Mouse (Mus musculus) frontal cortex, adult (tissue): Measurements from ENCODE around the gene Galp.
A peak's percentile ranks its signal among the peaks of the same experiment; 100 is the strongest.
"Not testable (repeated sequence)": the region's sequence is repeated elsewhere in the genome, so short reads cannot be mapped to it uniquely, and the experiment has no call there.

ENCODE experiments used
- ATAC-seq: cut with Nextera tagmentation; 2 replicates; pipeline ENCODE4 v1.9.2; 2017; ENCODE audit warnings: mild to moderate bottlenecking, moderate library complexity, mixed read lengths; ENCODE audit not compliant: low TSS enrichment

Galp gene

DNA sequence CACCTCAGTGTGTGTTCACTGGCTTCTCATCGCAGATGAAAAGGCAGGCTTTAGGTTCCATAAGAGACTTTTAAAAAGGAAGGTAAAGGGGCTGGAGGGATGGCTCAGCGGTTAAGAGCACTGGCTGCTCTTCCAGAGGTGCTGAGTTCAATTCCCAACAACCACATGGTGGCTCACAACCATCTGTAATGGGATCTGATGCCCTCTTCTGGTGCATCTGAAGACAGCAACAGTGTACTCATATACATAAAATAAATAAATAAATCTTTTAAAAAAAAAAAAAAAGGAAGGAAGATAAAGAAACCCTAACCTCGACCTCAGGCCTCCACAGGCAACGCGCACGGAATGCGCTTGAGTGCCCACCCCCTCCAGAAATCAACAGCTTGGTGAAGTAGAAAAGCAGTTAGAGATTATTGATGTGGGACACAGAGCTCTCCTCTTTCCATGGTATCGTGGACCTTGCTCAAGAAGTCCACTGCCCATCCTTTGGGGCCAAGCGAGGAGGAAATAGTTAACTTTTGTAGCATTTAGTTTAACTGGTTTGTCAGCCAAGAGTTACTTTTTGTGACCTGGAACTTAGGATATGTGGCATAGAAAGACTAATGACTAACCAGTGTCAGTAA lies 22.4 kb upstream of the Galp start:
- ATAC-seq, result not testable (repeated sequence)

DNA sequence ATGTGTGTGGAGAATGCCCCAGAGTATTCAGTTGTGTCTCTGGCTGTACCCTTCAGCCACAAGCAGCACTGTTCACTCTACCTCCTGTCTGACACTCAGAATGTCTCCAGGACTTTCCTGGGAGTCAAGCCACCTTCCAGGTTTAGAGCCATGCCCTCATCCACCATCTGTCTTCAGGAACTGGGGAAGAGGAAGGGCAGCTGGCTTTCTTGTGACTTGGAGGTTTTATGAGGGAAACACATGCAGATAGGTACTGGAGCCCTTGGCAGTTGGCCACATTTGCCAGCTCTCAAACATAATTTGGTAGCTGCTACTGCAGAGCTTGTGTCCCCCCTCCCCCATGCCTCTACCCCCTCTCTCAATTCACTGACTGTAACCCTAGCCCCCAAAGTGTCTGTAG lies 17.9 kb upstream of the Galp start:
- no peak for ATAC-seq

DNA sequence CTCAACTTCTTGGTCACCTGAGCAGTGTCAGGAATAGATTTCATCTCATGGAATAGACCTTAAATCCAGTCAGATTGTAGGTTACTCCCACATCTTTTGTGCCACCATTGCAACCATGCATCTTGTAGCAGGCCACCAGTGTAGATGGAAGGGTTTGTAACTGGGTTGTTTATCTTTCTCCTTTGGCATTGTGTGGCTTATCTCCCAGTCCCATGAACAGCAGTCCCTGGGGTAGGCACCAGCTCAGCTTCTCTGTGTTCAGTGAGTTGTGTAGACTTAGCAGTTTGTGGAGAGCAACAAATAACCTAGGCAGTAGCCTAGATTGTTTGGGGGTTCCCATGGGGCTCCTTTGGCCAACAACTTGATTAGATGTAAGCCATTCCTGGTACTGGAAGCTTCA lies 14.0 kb upstream of the Galp start:
- no peak for ATAC-seq

DNA sequence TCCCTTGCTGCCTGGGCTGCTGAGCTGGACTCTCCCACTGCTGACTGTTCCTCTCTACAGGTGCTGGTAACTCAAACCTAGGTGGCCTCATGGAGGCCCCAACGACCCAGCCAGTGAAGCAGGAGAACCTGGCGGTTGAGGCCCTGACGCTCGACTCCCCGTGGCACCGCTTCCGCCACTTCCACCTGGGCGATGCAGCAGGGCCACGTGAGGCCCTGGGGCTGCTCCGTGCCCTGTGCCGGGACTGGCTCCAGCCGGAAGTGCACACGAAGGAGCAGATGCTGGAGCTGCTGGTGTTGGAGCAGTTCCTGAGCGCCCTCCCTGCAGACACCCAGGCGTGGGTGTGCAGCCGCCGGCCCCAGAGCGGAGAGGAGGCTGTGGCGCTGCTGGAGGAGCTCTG lies 13.1 kb upstream of the Galp start:
- ATAC-seq, result peak; percentile 80

DNA sequence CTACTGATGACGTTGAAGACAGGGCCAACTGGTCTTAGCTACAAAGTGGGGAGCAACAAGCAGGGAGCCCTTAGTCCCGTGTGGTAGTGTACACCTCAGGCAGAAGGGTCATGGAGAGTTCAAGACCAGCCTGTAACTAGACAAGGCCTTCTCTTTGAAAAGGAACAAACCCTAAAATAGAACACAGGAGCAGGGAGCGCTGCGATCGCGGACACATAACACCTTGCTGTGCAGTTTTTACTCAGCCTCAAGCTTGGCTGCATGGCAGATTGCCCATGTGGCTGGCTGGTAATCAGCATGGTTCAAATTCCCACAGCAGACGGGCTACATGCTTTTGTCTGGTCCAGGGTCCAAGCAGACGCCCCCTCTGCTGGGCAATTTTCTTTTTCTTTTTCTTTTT lies 12.4 kb upstream of the Galp start:
- ATAC-seq, result peak; percentile 23; the same call in 1 of the 2 replicates

GRCm38 (mm10) chr7:6185391-6185790 lies 11.5 kb upstream of the Galp start:
- no peak for ATAC-seq

DNA sequence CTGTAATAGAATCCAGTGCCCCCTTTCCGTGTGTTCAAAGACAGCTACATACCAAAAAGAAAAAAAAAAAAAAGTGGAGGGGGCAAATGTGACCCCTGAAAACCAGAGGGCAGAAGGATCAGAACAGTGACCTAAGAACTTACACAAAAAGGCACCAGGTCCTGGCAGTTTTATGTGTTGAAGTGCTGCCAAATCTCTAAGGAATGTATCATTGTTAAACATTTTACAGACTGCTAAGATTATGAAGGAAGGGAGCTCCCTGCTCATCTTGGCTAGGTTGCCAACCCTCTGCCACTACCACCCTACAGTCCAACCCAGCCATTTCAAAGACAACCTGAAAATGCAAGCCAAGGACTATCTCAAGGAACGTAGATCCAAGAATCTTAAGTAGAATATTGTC lies 10.7 kb upstream of the Galp start:
- ATAC-seq, result no peak

DNA sequence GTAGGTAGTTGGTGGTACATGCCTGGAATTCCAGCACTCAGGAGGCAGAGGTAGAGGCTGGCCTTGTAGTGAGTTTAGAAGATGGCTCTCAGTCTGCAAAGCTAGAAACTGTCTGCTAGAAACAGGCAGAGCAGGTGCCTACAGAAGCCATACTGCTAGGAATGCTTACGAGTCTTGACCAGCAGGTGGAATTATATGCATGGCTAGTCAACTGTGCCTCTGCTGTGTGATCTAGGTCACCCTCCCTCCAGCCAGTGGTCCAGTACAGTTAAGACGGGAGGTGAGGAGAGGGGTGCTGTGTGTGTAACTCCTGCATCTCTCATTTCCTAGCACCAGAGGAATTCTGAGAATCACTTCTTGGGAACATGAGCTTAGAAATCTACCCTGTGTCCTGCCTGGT lies 10.1 kb upstream of the Galp start:
- no peak for ATAC-seq

DNA sequence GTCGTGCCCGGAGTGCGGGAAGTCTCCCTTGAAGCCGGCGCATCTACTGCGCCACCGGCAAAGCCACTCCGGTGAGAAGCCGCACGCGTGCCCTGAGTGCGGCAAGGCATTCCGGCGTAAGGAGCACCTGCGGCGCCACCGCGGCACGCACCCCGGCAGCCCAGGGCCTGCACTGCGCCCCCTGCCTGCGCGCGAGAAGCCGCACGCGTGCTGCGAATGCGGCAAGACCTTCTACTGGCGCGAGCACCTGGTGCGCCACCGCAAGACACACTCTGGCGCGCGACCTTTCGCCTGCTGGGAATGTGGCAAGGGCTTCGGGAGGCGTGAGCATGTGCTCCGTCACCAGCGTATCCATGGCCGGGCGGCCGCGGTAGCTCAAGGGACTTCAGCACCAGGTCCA lies 7.3 kb upstream of the Galp start:
- ATAC-seq, result no peak

DNA sequence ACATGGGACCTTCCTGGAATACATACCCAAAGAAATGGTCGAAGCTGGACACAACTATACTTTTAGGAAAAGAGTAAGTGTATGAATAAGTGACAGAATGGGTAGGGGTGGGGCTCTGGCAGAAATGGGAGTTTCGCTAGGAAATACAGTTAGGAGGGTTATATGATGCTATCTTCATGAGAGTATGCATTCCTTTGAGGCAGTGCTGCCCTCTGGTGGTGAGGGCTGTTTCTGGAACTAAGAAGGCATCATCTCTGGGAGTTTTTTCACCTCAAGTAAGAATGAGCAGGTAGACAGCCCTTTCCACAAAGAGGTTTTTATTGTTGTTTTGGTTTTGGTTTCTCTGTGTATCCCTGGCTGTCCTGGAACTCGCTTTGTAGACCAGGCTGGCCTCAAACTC lies 5.5 kb upstream of the Galp start:
- ATAC-seq, result peak; percentile 87

- peak; percentile 75; the same call in 1 of the 2 replicates for ATAC-seq
Observed at GRCm38 (mm10) chr7:6194129-6194528, 2.8 kb upstream of the Galp start.

DNA sequence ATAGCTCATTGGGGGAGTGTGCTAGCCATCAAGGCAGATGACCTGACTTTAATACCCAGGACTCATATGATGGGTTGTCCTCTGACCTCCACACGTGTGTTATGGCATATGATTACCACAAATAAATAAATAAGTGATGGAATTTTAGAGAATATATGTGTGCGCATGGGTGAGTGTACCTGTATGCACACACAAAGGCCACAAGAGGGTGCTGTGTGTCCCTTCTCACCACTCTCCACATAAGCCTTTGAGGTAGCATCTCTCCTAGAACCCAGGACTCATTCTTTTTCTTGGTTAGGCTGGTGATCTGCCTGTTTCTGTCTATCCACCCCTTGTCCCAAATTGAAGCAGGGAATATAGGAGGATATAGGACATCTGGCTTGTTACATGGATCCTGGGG lies 1.1 kb upstream of the Galp start:
- no peak for ATAC-seq

- ATAC-seq, result no peak
Observed at GRCm38 (mm10) chr7:6204200-6204599, 7.3 kb downstream of the Galp start.

- no peak for ATAC-seq
Observed at GRCm38 (mm10) chr7:6213144-6213543, 16.3 kb downstream of the Galp start.

DNA sequence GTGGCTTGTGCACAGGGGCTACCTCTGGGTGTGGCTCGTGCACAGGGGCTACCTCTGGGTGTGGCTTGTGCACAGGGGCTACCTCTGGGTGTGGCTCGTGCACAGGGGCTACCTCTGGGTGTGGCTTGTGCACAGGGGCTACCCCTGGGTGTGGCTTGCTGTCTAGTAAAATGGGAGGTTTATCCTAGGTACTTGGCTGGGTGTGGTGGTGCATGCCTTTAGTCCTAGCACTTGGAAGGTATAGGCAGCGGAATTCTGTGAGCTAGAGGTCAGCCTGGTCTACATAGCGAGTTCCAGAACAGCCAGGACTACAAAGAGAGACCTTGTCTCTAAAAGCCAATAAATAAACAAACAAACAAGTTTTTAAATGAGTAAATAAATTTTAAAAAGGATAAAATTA lies 17.8 kb downstream of the Galp start:
- ATAC-seq, result not testable (repeated sequence)

DNA sequence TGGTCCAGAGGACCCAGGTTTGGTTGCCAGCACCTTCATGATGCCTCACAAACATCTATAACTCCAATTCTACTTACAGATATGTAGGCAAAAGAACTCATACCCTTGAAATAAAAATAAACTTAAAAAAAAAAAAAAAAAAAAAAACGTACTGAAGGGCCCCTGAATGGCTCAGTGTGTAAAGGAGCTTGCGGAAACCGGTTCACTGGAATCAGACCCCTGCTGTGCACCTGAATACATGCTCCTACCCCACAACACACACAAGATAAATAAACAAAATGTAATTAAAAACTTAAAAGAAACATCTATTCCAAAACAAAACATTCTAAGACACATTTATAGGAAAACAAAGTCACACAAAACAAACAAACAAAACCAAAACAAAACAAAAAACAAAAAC lies 23.3 kb downstream of the Galp start:
- ATAC-seq, result no peak

GRCm38 (mm10) chr7:6221978-6222377 lies 25.1 kb downstream of the Galp start, which contains the start of gene Zscan5b:
Gene Zscan5b, plus strand, starts transcription at chr7:6222278.
- no peak for ATAC-seq

- ATAC-seq, result not testable (repeated sequence)
Observed at GRCm38 (mm10) chr7:6228491-6228890, 31.6 kb downstream of the Galp start.

GRCm38 (mm10) chr7:6239787-6240186 lies 42.9 kb downstream of the Galp start:
- no peak for ATAC-seq

GRCm38 (mm10) chr7:6240841-6241425 lies 44.0 kb downstream of the Galp start:
- not testable (repeated sequence) for ATAC-seq

DNA sequence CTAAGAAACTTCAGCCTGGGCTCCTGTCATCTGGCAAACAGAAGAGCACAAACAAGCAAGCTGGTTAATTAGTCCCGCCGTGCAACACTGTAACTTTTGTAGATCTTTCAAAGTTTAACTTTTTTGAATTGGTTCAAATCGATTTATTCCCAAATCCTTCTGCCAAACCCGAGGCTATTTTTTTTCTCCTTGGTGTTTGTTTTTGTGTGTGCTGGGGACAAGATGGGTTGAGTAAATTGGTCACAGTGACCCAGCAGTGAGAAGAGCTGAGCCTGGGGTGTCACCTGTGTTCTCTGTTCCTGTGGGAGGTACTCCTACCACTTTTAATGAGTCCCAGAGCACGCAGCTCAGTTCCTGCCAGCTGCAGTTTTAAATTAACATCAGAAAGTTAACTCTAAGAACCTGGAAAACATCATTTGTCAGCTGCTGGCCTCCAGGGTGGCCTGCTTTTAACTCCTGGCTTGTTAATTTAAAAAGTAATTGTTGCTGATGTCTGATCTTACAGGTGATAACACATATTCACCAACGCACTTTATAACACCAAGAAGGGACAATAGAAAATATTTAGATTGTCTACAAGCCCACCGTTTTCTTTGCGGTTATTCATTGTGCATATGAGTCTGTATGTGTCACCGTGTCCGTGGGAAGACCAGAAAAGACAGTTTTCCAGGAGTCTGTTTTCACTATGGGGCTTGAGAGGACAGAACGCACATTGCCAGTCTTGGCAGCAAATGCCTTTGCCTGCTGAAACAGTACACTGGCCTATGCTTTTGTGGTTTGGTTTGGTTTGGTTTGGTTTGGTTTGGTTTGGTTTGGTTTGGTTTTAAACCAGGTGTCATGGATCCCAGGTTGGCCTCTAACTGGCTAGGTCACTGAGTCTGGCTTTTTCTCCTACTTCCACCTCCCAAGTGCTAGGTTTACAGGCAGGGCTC lies 47.7 kb downstream of the Galp start:
- ATAC-seq, result no peak

GRCm38 (mm10) chr7:6252410-6252809 lies 55.5 kb downstream of the Galp start, which contains the start of gene Epp13:
Gene Epp13, plus strand, starts transcription at chr7:6252710.
- no peak for ATAC-seq

GRCm38 (mm10) chr7:6254451-6254850 lies 57.6 kb downstream of the Galp start:
- no peak for ATAC-seq
